Mouse (Mus musculus) liver, embryonic 13.5 days (tissue): ENCODE results near the gene Hdac10. TPM values are rescaled to one million over a fixed set of nuclear protein-coding genes. Genes with fewer than 3 reads are reported as not detected.

ENCODE experiments used
- ATAC-seq: fragments of 200-750 bp; cut with Nextera tagmentation; 2 replicates; pipeline ENCODE4 v1.8.0; 2017; ENCODE audit warnings: low read depth, mild to moderate bottlenecking, moderate number of reproducible peaks, moderate library complexity
- DNase-seq: peaks from one replicate; pipeline ENCODE4 v3.0.0; 2022
- H3K27ac ChIP-seq: fragments of 300-500 bp; sonication (generic); 2 replicates; pipeline ENCODE4 v1.5.1; 2015; ENCODE audit warnings: moderate library complexity, mild to moderate bottlenecking, inconsistent platforms
- H3K27me3 ChIP-seq: fragments of 300-500 bp; sonication (generic); 2 replicates; pipeline ENCODE4 v1.6.1; 2015; ENCODE audit warnings: mild to moderate bottlenecking, inconsistent platforms
- H3K36me3 ChIP-seq: fragments of 300-500 bp; sonication (generic); 2 replicates; pipeline ENCODE4 v1.6.1; 2015; ENCODE audit warnings: mild to moderate bottlenecking, inconsistent platforms
- H3K4me1 ChIP-seq: fragments of 300-500 bp; sonication (generic); replicated peaks from 2 replicates; pipeline ENCODE4 v1.6.1; 2015; ENCODE audit warnings: inconsistent platforms
- H3K4me2 ChIP-seq: fragments of 300-500 bp; sonication (generic); 2 replicates; pipeline ENCODE4 v1.6.1; 2015; ENCODE audit warnings: inconsistent platforms, mild to moderate bottlenecking, moderate library complexity
- H3K4me3 ChIP-seq: fragments of 300-500 bp; sonication (generic); replicated peaks from 2 replicates; pipeline ENCODE4 v1.5.1; 2015; ENCODE audit warnings: mild to moderate bottlenecking, inconsistent platforms
- H3K9ac ChIP-seq: fragments of 300-500 bp; sonication (generic); 2 replicates; pipeline ENCODE4 v1.6.1; 2015; ENCODE audit warnings: mild to moderate bottlenecking, inconsistent platforms
- H3K9me3 ChIP-seq: fragments of 300-500 bp; sonication (generic); replicated peaks from 2 replicates; pipeline ENCODE4 v1.6.1; 2016; ENCODE audit warnings: inconsistent platforms
- WGBS: fragments of 180-500 bp; shearing (Covaris S2); methylation state at CpG from one replicate; pipeline ENCODE4 v1.1.7; 2015; ENCODE audit not compliant: insufficient replicate concordance; 5-methylcytosine and 5-hydroxymethylcytosine counted together
- polyA plus RNA-seq: library from polyadenylated mRNA; unstranded; fragments of >200 nt; fragmentation: Nextera tagmentation; extraction: Ambion mirVana; gene quantifications from 2 replicates; pipeline ENCODE4 v1.2.1, GENCODE M21; 2015

Gene Hdac10
- polyA plus RNA-seq, 1 experiment from 2014 or later: 10.2 TPM

- DNase-seq (peak; percentile 91), ATAC-seq (peak; percentile 87)
- whole genome bisulfite sequencing: under 1% methylated on average over 47 of the region's 47 CpGs
- Histone ChIP-seq H3K4me1 (peaks cover 60% of the 10 kb centered on the region), H3K4me3 (peak within 1 kb of the TSS; percentile 94), H3K27me3 (no peaks in the 10 kb centered on the region), H3K27ac (peak within 1 kb of the TSS; percentile 69), H3K4me2 (peak within 1 kb of the TSS; percentile 97), H3K9ac (peak within 1 kb of the TSS; percentile 92), H3K9me3 (no peaks in the 10 kb centered on the region), H3K36me3 (peaks cover 36% of the 10 kb centered on the region)
Observed at GRCm38 (mm10) chr15:89122649-89123366, 5.7 kb downstream of the Hdac10 start, which contains the start of gene Tubgcp6. Gene Tubgcp6, minus strand, starts transcription at chr15:89123112.

GRCm38 (mm10) chr15:89118007-89118406, 10.5 kb downstream of the Hdac10 start:
- Histone ChIP-seq H3K4me1 (peaks cover 34% of the 10 kb centered on the region), H3K36me3 (peaks cover 74% of the 10 kb centered on the region), H3K9ac (no peak overlapping the region), H3K27ac (no peak overlapping the region), H3K27me3 (no peaks in the 10 kb centered on the region), H3K4me2 (no peak overlapping the region), H3K9me3 (no peaks in the 10 kb centered on the region), H3K4me3 (no peak overlapping the region)
- DNase-seq: no peak
- no peak for ATAC-seq

- WGBS: 75% methylated on average over 9 of the region's 9 CpGs
- no peak overlapping the region for H3K4me3 ChIP-seq
- DNase-seq (no peak), ATAC-seq (no peak)
- no peak overlapping the region for H3K27ac ChIP-seq
- H3K9ac ChIP-seq: no peak overlapping the region
- no peaks in the 10 kb centered on the region for H3K4me1 ChIP-seq
- H3K36me3 ChIP-seq: peaks cover 96% of the 10 kb centered on the region
- no peaks in the 10 kb centered on the region for H3K27me3 ChIP-seq
- no peak overlapping the region for H3K4me2 ChIP-seq
- H3K9me3 ChIP-seq: no peaks in the 10 kb centered on the region
Observed at GRCm38 (mm10) chr15:89110147-89110546, 18.4 kb downstream of the Hdac10 start.

GRCm38 (mm10) chr15:89106976-89107375, 21.5 kb downstream of the Hdac10 start:
- H3K4me1 ChIP-seq: no peaks in the 10 kb centered on the region
- no peak for DNase-seq
- H3K4me3 ChIP-seq: no peak overlapping the region
- H3K36me3 ChIP-seq: peaks cover 98% of the 10 kb centered on the region
- H3K9me3 ChIP-seq: no peaks in the 10 kb centered on the region
- H3K27me3 ChIP-seq: no peaks in the 10 kb centered on the region
- 72% methylated on average over 1 of the region's 1 CpGs for WGBS
- H3K9ac ChIP-seq: no peak overlapping the region
- no peak overlapping the region for H3K27ac ChIP-seq
- no peak for ATAC-seq
- H3K4me2 ChIP-seq: no peak overlapping the region

- Histone ChIP-seq H3K9ac (no peak overlapping the region), H3K9me3 (no peaks in the 10 kb centered on the region), H3K36me3 (peaks cover 98% of the 10 kb centered on the region), H3K27ac (no peak overlapping the region), H3K4me2 (no peak overlapping the region), H3K4me1 (no peaks in the 10 kb centered on the region), H3K4me3 (no peak overlapping the region), H3K27me3 (no peaks in the 10 kb centered on the region)
- DNase-seq (no peak), ATAC-seq (no peak)
- WGBS: 86% methylated on average over 13 of the region's 13 CpGs
Observed at GRCm38 (mm10) chr15:89106073-89106472, 22.4 kb downstream of the Hdac10 start.

- Histone ChIP-seq H3K4me2 (no peak overlapping the region), H3K9me3 (no peaks in the 10 kb centered on the region), H3K36me3 (peaks cover 98% of the 10 kb centered on the region), H3K4me1 (no peaks in the 10 kb centered on the region), H3K27ac (no peak overlapping the region), H3K4me3 (no peak overlapping the region), H3K27me3 (no peaks in the 10 kb centered on the region), H3K9ac (no peak overlapping the region)
- 91% methylated on average over 8 of the region's 8 CpGs for WGBS
- ATAC-seq: no peak
- DNase-seq: no peak
Observed at GRCm38 (mm10) chr15:89104425-89104824, 24.1 kb downstream of the Hdac10 start.

GRCm38 (mm10) chr15:89103921-89104320, 24.6 kb downstream of the Hdac10 start:
- Histone ChIP-seq H3K4me1 (no peaks in the 10 kb centered on the region), H3K4me2 (no peak overlapping the region), H3K4me3 (no peak overlapping the region), H3K9me3 (no peaks in the 10 kb centered on the region), H3K9ac (no peak overlapping the region), H3K27me3 (no peaks in the 10 kb centered on the region), H3K36me3 (peaks cover 98% of the 10 kb centered on the region), H3K27ac (no peak overlapping the region)
- ATAC-seq: no peak; the same call in 1 of the 2 replicates
- WGBS: 81% methylated on average over 10 of the region's 10 CpGs
- no peak for DNase-seq

- Histone ChIP-seq H3K36me3 (peaks cover 98% of the 10 kb centered on the region), H3K4me2 (no peak overlapping the region), H3K4me3 (no peak overlapping the region), H3K4me1 (no peaks in the 10 kb centered on the region), H3K9ac (no peak overlapping the region), H3K27me3 (no peaks in the 10 kb centered on the region), H3K9me3 (no peaks in the 10 kb centered on the region), H3K27ac (no peak overlapping the region)
- DNase-seq (no peak), ATAC-seq (no peak)
- WGBS: 82% methylated on average over 5 of the region's 5 CpGs
Observed at GRCm38 (mm10) chr15:89102646-89103045, 25.9 kb downstream of the Hdac10 start.

- Histone ChIP-seq H3K4me1 (no peaks in the 10 kb centered on the region), H3K27ac (no peak overlapping the region), H3K4me2 (no peak overlapping the region), H3K27me3 (no peaks in the 10 kb centered on the region), H3K4me3 (no peak overlapping the region), H3K9ac (no peak overlapping the region), H3K36me3 (peaks cover 98% of the 10 kb centered on the region), H3K9me3 (no peaks in the 10 kb centered on the region)
- ATAC-seq (no peak), DNase-seq (no peak)
- WGBS: 91% methylated on average over 12 of the region's 12 CpGs
Observed at GRCm38 (mm10) chr15:89100823-89101222, 27.7 kb downstream of the Hdac10 start.

GRCm38 (mm10) chr15:89098616-89099015, 29.9 kb downstream of the Hdac10 start:
- no peak for ATAC-seq
- 88% methylated on average over 7 of the region's 7 CpGs for WGBS

GRCm38 (mm10) chr15:89097450-89097849, 31.1 kb downstream of the Hdac10 start:
- H3K9me3 ChIP-seq: no peaks in the 10 kb centered on the region
- H3K9ac ChIP-seq: no peak overlapping the region
- no peaks in the 10 kb centered on the region for H3K27me3 ChIP-seq
- H3K4me3 ChIP-seq: no peak overlapping the region
- WGBS: 80% methylated on average over 5 of the region's 5 CpGs
- no peaks in the 10 kb centered on the region for H3K4me1 ChIP-seq
- ATAC-seq (no peak), DNase-seq (no peak)
- H3K36me3 ChIP-seq: peaks cover 99% of the 10 kb centered on the region
- H3K27ac ChIP-seq: no peak overlapping the region
- no peak overlapping the region for H3K4me2 ChIP-seq

More at GRCm38 (mm10) chr15:89098616-89099015, 29.9 kb downstream of the Hdac10 start:
- H3K4me2 ChIP-seq: no peak overlapping the region
- H3K4me1 ChIP-seq: no peaks in the 10 kb centered on the region
- peaks cover 98% of the 10 kb centered on the region for H3K36me3 ChIP-seq
- H3K9ac ChIP-seq: no peak overlapping the region
- H3K4me3 ChIP-seq: no peak overlapping the region
- no peaks in the 10 kb centered on the region for H3K9me3 ChIP-seq
- no peaks in the 10 kb centered on the region for H3K27me3 ChIP-seq
- DNase-seq: no peak
- no peak overlapping the region for H3K27ac ChIP-seq

- H3K36me3 ChIP-seq: peaks cover 47% of the 10 kb centered on the region
- no peak overlapping the region for H3K4me3 ChIP-seq
- WGBS: 74% methylated on average over 5 of the region's 5 CpGs
- H3K9me3 ChIP-seq: no peaks in the 10 kb centered on the region
- H3K4me2 ChIP-seq: no peak overlapping the region
- H3K27ac ChIP-seq: no peak overlapping the region
- H3K27me3 ChIP-seq: no peaks in the 10 kb centered on the region
- H3K4me1 ChIP-seq: peaks cover 24% of the 10 kb centered on the region
- DNase-seq: no peak
- H3K9ac ChIP-seq: no peak overlapping the region
- ATAC-seq: no peak
Observed at GRCm38 (mm10) chr15:89092181-89092580, 36.3 kb downstream of the Hdac10 start.
